Mouse (Mus musculus) bone marrow macrophage, adult 2 months (primary cell): ENCODE data around the gene Zdhhc13.

ENCODE experiments used
- CTCF ChIP-seq: IDR thresholded peaks from 2 replicates; pipeline ENCODE4 v1.5.1; 2012; ENCODE audit warnings: low read depth, mild to moderate bottlenecking, low read length, moderate library complexity
- POLR2A ChIP-seq: IDR thresholded peaks from 2 replicates; pipeline ENCODE4 v1.6.1; 2012; ENCODE audit warnings: mild to moderate bottlenecking, low read depth, low read length, borderline replicate concordance

GRCm38 (mm10) chr7:48762721-48763120, 26.1 kb upstream of the Zdhhc13 start:
- TF ChIP-seq CTCF (no peak), POLR2A (no peak)
